Mouse (Mus musculus): ENCODE results near the gene 2010111I01Rik. TPM values are rescaled to one million over a fixed set of nuclear protein-coding genes. Genes with fewer than 3 reads are reported as not detected.

2010111I01Rik gene
- polyA plus RNA-seq, 1 experiment from 2014 or later, result 119 TPM

DNA sequence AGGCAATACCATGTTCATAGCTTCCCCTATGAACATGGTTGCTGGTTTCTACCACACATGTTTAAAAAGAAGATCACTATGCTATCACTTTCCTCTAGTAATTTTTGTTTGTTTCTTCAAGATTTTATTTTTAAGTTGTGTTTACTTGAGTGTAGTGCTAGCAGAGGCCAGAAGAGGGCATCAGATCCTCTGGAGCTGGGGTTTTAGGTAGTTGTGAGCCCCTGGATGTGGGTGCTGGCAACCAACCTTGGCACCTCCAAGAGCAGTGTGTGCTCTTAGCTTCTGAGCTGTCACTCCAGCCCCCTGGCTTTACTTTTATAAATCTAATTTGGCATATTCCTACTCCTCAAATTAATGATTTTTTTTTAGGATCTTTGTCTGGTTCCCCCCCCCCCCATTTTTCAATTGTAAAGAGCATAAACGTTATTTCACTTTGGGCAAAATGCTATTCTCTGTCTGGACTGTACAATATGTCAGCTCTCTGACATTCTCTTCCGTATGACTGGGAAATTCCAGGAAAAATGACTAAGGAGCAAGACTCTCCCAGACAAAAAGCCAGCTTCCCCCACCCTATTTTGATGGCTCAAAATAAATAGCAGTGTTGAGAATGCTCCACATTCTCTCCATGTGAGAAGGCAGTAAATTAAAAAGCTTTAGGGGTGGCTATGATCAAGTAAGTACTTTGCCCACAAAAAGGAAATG lies 81.0 kb downstream of the 2010111I01Rik start:
- no peak for ATAC-seq (ENCODE audit: insufficient read depth, low FRiP score)
- WGBS, result 46% methylated on average over 2 of the region's 2 CpGs
- H3K36me3 ChIP-seq (ENCODE audit: control insufficient read depth, insufficient read depth, low read length), result no peaks in the 10 kb centered on the region
- H3K4me2 ChIP-seq (ENCODE audit: low read depth, low read length), result no peak overlapping the region
- H3K27me3 ChIP-seq (ENCODE audit: control insufficient read depth, insufficient read depth, low read length), result no peaks in the 10 kb centered on the region
- H3K4me1 ChIP-seq (ENCODE audit: control insufficient read depth, insufficient read depth, low read length), result 0 out of 2 replicates have a peak, but pooled peaks cover 3% of the 10 kb centered on the region
- H3K4me3 ChIP-seq (replicated peaks; ENCODE audit: low read length), result no peak overlapping the region
- H3K9me3 ChIP-seq (replicated peaks; ENCODE audit: control insufficient read depth, low read length), result no peaks in the 10 kb centered on the region
- H3K9ac ChIP-seq (ENCODE audit: low read length), result no peak overlapping the region
- peak overlapping the region; percentile 3; the same call in 1 of the 2 replicates for H3K27ac ChIP-seq (ENCODE audit: low read length)

DNA sequence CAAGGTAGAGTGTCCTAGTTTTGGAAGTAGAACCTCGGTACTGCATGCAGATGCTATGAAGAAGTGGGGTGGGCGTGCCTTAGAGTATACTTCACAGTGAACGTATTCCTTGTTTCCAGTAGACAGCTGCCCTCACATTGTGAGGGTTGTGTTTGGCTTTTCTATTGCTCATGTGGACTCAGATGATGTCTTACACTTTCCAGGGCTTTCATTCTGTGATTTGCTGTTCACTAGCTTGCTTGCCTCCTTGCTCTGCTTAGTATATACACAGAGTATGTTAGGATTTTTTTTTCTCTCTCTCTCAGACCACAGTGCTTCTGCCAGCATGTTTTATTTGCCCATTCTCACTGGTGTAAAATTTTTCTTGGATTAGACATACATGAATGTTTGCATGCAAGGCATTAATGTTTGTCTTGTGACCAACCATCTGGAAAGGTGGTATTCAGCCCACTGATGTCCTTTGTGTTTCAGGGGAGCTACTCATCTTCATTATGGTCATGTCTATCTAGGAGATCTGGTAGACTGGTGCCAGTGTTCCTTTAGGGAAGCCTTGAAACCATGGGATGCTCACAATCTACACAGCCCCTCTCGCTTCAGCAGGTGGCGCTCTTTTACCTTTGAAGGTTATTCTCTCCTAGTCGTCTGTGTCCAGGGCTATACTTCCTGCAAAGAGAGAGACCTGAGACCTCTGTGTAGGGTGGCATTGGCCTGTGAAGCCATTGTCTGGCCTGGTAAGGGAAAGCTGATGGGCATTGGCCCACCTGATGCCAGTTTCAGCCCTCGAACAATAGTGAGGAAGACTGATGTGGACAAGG lies 81.7 kb downstream of the 2010111I01Rik start:
- Histone ChIP-seq H3K36me3 (ENCODE audit: control insufficient read depth, insufficient read depth, low read length) (no peaks in the 10 kb centered on the region), H3K4me2 (ENCODE audit: low read depth, low read length) (no peak overlapping the region), H3K27me3 (ENCODE audit: control insufficient read depth, insufficient read depth, low read length) (no peaks in the 10 kb centered on the region), H3K9ac (ENCODE audit: low read length) (no peak overlapping the region), H3K4me3 (replicated peaks; ENCODE audit: low read length) (no peak overlapping the region), H3K27ac (ENCODE audit: low read length) (peak overlapping the region; percentile 3; the same call in 1 of the 2 replicates), H3K9me3 (replicated peaks; ENCODE audit: control insufficient read depth, low read length) (no peaks in the 10 kb centered on the region), H3K4me1 (ENCODE audit: control insufficient read depth, insufficient read depth, low read length) (0 out of 2 replicates have a peak, but pooled peaks cover 3% of the 10 kb centered on the region)
- ATAC-seq (ENCODE audit: insufficient read depth, low FRiP score), result peak; percentile 89
- WGBS, result 29% methylated on average over 7 of the region's 7 CpGs

GRCm38 (mm10) chr13:63063706-63064105 lies 99.0 kb downstream of the 2010111I01Rik start:
- no peak for ATAC-seq (ENCODE audit: insufficient read depth, low FRiP score)

DNA sequence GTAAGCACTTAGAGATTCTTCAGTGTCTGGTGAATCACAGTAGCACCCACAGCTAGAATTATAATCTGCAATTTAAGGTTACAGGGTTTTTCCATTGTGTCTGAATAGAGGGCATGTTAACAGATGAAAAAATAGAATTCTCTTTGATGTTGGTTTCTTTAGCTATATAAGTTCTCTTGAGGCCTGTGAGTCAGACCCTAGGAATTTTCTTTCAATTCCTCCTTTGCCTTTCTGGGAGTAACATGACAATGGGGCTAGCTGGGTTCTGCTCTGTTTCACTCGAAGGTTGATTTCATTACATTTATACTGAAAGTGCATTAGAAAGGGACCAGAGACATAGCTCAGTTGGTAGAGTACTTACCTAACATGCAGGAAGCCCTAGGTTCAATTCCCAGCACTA lies 101.9 kb downstream of the 2010111I01Rik start:
- no peak for ATAC-seq (ENCODE audit: insufficient read depth, low FRiP score)

More at GRCm38 (mm10) chr13:63063706-63064105, 99.0 kb downstream of the 2010111I01Rik start:
- H3K4me2 ChIP-seq (ENCODE audit: low read depth, low read length), result no peak overlapping the region
- no peaks in the 10 kb centered on the region for H3K36me3 ChIP-seq (ENCODE audit: control insufficient read depth, insufficient read depth, low read length)
- H3K9me3 ChIP-seq (replicated peaks; ENCODE audit: control insufficient read depth, low read length), result 0 out of 2 replicates have a peak, but pooled peaks cover 3% of the 10 kb centered on the region
- H3K27me3 ChIP-seq (ENCODE audit: control insufficient read depth, insufficient read depth, low read length), result no peaks in the 10 kb centered on the region
- no peak overlapping the region for H3K4me3 ChIP-seq (replicated peaks; ENCODE audit: low read length)
- no peak overlapping the region for H3K27ac ChIP-seq (ENCODE audit: low read length)
- 71% methylated on average over 1 of the region's 1 CpGs for WGBS
- H3K4me1 ChIP-seq (ENCODE audit: control insufficient read depth, insufficient read depth, low read length), result no peaks in the 10 kb centered on the region; the same call in 1 of the 2 replicates
- H3K9ac ChIP-seq (ENCODE audit: low read length), result no peak overlapping the region

GRCm38 (mm10) chr13:63068371-63069136 lies 103.9 kb downstream of the 2010111I01Rik start:
- no peak for ATAC-seq (ENCODE audit: insufficient read depth, low FRiP score)
- Histone ChIP-seq H3K4me2 (ENCODE audit: low read depth, low read length) (no peak overlapping the region), H3K4me1 (ENCODE audit: control insufficient read depth, insufficient read depth, low read length) (peaks cover 7% of the 10 kb centered on the region), H3K27ac (ENCODE audit: low read length) (no peak overlapping the region), H3K27me3 (ENCODE audit: control insufficient read depth, insufficient read depth, low read length) (no peaks in the 10 kb centered on the region), H3K36me3 (ENCODE audit: control insufficient read depth, insufficient read depth, low read length) (no peaks in the 10 kb centered on the region), H3K9me3 (replicated peaks; ENCODE audit: control insufficient read depth, low read length) (no peaks in the 10 kb centered on the region), H3K9ac (ENCODE audit: low read length) (no peak overlapping the region), H3K4me3 (replicated peaks; ENCODE audit: low read length) (no peak overlapping the region)
- 71% methylated on average over 4 of the region's 4 CpGs for WGBS

More for the DNA sequence above, 101.9 kb downstream of the 2010111I01Rik start:
- H3K27ac ChIP-seq (ENCODE audit: low read length), result peak overlapping the region; percentile 17; the same call in 1 of the 2 replicates
- no peaks in the 10 kb centered on the region for H3K36me3 ChIP-seq (ENCODE audit: control insufficient read depth, insufficient read depth, low read length)
- H3K4me2 ChIP-seq (ENCODE audit: low read depth, low read length), result no peak overlapping the region
- H3K9ac ChIP-seq (ENCODE audit: low read length), result no peak overlapping the region
- no peak overlapping the region for H3K4me3 ChIP-seq (replicated peaks; ENCODE audit: low read length)
- no peaks in the 10 kb centered on the region for H3K9me3 ChIP-seq (replicated peaks; ENCODE audit: control insufficient read depth, low read length)
- H3K4me1 ChIP-seq (ENCODE audit: control insufficient read depth, insufficient read depth, low read length), result no peaks in the 10 kb centered on the region; the same call in 1 of the 2 replicates
- WGBS, result 64% methylated on average over 1 of the region's 1 CpGs
- H3K27me3 ChIP-seq (ENCODE audit: control insufficient read depth, insufficient read depth, low read length), result no peaks in the 10 kb centered on the region

DNA sequence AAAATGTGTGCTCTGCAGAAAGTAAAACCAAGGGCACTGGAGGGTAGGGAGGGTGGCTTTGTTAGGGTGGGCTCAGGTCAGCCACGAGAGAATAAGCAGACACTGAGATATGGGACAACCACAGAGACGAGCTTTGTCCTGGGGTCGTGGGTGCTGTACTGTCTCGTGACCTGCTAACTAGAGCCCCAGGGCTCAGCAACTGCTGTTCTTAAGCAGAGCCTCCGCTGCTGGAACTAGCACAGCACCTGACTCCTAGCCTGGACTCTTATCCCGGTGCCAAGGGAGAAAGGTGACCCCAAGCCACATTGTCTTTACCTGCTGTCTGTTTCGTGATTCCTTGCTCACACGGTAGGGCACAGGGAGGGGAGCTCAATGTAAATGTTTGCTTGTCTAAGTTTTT lies 107.2 kb downstream of the 2010111I01Rik start:
- Histone ChIP-seq H3K36me3 (ENCODE audit: control insufficient read depth, insufficient read depth, low read length) (no peaks in the 10 kb centered on the region), H3K27ac (ENCODE audit: low read length) (peak overlapping the region; percentile 69), H3K4me1 (ENCODE audit: control insufficient read depth, insufficient read depth, low read length) (peaks cover 18% of the 10 kb centered on the region), H3K4me3 (replicated peaks; ENCODE audit: low read length) (no peak overlapping the region), H3K4me2 (ENCODE audit: low read depth, low read length) (no peak overlapping the region), H3K27me3 (ENCODE audit: control insufficient read depth, insufficient read depth, low read length) (no peaks in the 10 kb centered on the region), H3K9ac (ENCODE audit: low read length) (no peak overlapping the region), H3K9me3 (replicated peaks; ENCODE audit: control insufficient read depth, low read length) (no peaks in the 10 kb centered on the region)
- WGBS, result 63% methylated on average over 8 of the region's 8 CpGs
- ATAC-seq (ENCODE audit: insufficient read depth, low FRiP score), result no peak

DNA sequence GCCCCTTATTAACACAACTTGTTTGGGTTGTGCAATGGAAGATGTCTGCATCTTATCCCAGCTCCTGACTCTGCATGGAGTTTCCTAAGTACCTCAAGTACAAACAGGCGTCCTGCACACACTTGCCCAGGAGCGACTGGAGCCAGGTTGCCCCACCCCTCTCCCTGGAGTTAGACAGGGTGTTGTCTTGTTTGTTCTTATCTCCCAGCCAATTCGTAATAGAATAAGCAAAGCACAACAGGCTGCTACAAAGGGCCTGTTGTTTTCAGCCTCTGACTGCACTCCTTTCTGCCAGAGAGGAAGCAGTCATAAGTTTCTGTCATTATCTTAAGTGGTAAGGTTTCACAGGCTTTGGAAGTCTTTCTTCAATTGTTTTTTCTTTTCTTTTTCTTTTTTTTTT lies 107.7 kb downstream of the 2010111I01Rik start:
- Histone ChIP-seq H3K27me3 (ENCODE audit: control insufficient read depth, insufficient read depth, low read length) (no peaks in the 10 kb centered on the region), H3K4me1 (ENCODE audit: control insufficient read depth, insufficient read depth, low read length) (peaks cover 18% of the 10 kb centered on the region), H3K9ac (ENCODE audit: low read length) (no peak overlapping the region), H3K27ac (ENCODE audit: low read length) (peak overlapping the region; percentile 69), H3K9me3 (replicated peaks; ENCODE audit: control insufficient read depth, low read length) (no peaks in the 10 kb centered on the region), H3K36me3 (ENCODE audit: control insufficient read depth, insufficient read depth, low read length) (no peaks in the 10 kb centered on the region), H3K4me2 (ENCODE audit: low read depth, low read length) (no peak overlapping the region), H3K4me3 (replicated peaks; ENCODE audit: low read length) (no peak overlapping the region)
- peak; percentile 88; the same call in 1 of the 2 replicates for ATAC-seq (ENCODE audit: insufficient read depth, low FRiP score)
- 29% methylated on average over 3 of the region's 3 CpGs for WGBS

DNA sequence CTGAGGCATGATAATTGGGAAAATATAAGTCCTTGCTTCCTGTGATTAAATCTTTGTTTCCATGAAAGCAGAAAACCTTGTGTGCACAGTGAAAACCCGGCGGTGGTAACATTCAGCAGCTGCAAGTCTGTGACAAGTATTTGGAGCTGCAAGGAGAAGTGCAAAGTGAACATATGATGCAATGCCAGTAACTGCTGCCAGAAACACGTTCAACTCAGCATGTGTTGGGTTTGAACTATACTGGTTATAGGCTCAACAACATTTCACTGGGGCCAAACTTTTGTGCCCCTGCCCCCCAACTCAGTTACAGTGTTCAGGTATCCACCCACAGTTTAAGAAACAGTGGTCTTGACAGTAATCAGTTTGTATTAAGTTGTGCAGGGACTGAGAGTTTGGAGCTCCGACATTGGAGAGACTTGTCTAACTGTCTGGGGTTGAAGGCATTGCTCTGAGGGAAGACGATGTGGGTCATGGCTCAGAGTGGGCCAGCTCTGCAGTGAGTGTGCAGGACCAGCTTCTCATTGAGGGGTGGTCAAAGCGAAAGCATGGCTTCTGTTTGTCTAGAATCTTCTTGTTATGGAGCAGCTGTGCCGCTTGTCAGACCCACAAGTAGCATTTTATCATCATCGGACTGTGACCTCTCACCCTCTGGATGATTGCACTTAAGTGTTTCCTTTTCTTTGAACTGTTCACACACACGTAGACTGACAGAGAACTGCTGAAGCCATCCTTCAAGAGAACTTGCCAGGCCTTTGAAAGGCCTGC lies 109.4 kb downstream of the 2010111I01Rik start:
- no peaks in the 10 kb centered on the region for H3K27me3 ChIP-seq (ENCODE audit: control insufficient read depth, insufficient read depth, low read length)
- H3K36me3 ChIP-seq (ENCODE audit: control insufficient read depth, insufficient read depth, low read length), result no peaks in the 10 kb centered on the region
- H3K27ac ChIP-seq (ENCODE audit: low read length), result peak overlapping the region; percentile 90
- peaks cover 18% of the 10 kb centered on the region for H3K4me1 ChIP-seq (ENCODE audit: control insufficient read depth, insufficient read depth, low read length)
- no peak overlapping the region for H3K4me2 ChIP-seq (ENCODE audit: low read depth, low read length)
- H3K4me3 ChIP-seq (replicated peaks; ENCODE audit: low read length), result no peak overlapping the region
- WGBS, result 39% methylated on average over 9 of the region's 9 CpGs
- peak; percentile 63 for ATAC-seq (ENCODE audit: insufficient read depth, low FRiP score)
- no peak overlapping the region for H3K9ac ChIP-seq (ENCODE audit: low read length)
- H3K9me3 ChIP-seq (replicated peaks; ENCODE audit: control insufficient read depth, low read length), result no peaks in the 10 kb centered on the region
